In the genomic region with DNA sequence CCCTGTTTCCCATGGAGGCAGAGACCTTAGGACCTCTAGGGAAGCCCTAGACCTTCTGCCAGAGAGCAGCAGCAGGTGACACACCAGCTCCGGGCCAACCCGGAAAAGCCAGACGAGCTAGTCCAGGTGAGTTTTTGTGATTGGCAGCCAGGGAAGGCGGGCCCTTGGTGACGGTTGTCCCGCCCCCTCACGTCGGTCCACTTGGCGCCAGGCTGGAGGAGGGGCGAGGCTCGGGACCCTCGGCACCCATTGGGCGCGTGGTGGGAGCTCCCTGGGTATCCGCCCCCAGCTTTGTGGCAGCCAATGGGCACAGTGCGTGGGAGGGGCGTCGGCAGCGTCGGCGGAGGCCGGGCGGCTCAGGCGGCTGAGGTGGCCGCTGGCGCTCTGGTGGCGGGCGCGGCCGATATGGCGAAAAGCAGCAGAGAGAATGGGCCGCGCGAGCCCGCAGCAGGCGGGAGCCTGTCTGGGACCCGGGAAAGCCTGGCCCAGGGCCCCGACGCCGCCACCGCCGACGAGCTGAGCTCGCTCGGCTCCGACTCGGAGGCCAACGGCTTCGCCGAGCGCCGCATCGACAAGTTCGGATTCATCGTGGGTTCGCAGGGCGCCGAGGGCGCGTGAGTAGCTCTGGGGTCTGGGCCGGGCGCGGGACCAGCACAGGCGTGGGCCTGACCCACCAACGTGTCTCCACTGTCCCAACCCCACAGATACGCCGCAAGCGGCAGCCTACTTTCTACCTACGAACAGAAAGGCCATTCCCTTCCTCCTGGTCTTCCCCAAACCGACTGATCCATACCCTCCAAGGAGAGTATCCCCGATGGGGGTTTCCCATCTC, we compare ENCODE assay signal across 1 mouse cellular context.
A peak's percentile ranks its signal among the peaks of the same experiment; 100 is the strongest.
TF ChIP-seq lines count a peak whose summit lies in the region.

TSS of gene Tbc1d10a (plus strand) at position 304 of the 832 bp plus-strand sequence.

TF ChIP-seq in CH12.LX, 34 proteins besides CTCF, POLR2A, EP300 and RAD21 (continued from another document):
- TF ChIP-seq NRF1 (IDR thresholded peaks at IDR 0.05; ENCODE audit: low read depth, low read length) (0 out of 2 replicates have a peak, but pooled peaks have one; percentile 29), BHLHE40 (IDR thresholded peaks at IDR 0.05; ENCODE audit: low read depth, low read length) (no peak), MAFK (IDR thresholded peaks at IDR 0.05; ENCODE audit: insufficient replicate concordance, low read length) (no peak), ELF1 (IDR thresholded peaks at IDR 0.05; ENCODE audit: low read depth, low read length) (peak; percentile 96), ZMIZ1 (IDR thresholded peaks at IDR 0.05; ENCODE audit: low read depth, low read length) (peak; percentile 80; the same call in 1 of the 2 replicates), TBP (conservative IDR thresholded peaks at IDR 0.05; ENCODE audit: low read depth, low read length) (0 out of 2 replicates have a peak, but pooled peaks have one; percentile 17), IRF4 (IDR thresholded peaks at IDR 0.05; ENCODE audit: low read depth, low read length) (0 out of 2 replicates have a peak, but pooled peaks have one; percentile 1), JUN (IDR thresholded peaks at IDR 0.05; ENCODE audit: insufficient read depth, low read depth, low read length) (no peak), MAX (IDR thresholded peaks at IDR 0.05; ENCODE audit: low read length) (peak; percentile 68; the same call in 1 of the 2 replicates), GABPA (IDR thresholded peaks at IDR 0.05; ENCODE audit: insufficient replicate concordance, low read depth, low read length) (no peak), MAZ (IDR thresholded peaks at IDR 0.05; ENCODE audit: low read depth, low read length) (no peak), MXI1 (IDR thresholded peaks at IDR 0.05; ENCODE audit: low read depth, low read length) (peak; percentile 54), SIN3A (IDR thresholded peaks at IDR 0.05; ENCODE audit: low read length) (no peak; the same call in none of the 2 replicates), KAT2A (IDR thresholded peaks at IDR 0.05; ENCODE audit: insufficient replicate concordance, low read length) (no peak), RCOR1 (conservative IDR thresholded peaks at IDR 0.05; ENCODE audit: low read depth, low read length) (no peak), USF2 (conservative IDR thresholded peaks at IDR 0.05; ENCODE audit: low read depth, low read length) (no peak), E2F4 (IDR thresholded peaks at IDR 0.05; ENCODE audit: insufficient replicate concordance, low read depth, low read length) (peak; percentile 69; the same call in 1 of the 2 replicates), SMC3 (IDR thresholded peaks at IDR 0.05; ENCODE audit: low read depth, low read length) (peak; percentile 2; the same call in 1 of the 2 replicates), POLR2AphosphoS2 (IDR thresholded peaks at IDR 0.05; ENCODE audit: low read depth, low read length) (peak; percentile 64), TCF12 (IDR thresholded peaks at IDR 0.05; ENCODE audit: low read depth, low read length) (peak; percentile 60), NELFE (IDR thresholded peaks at IDR 0.05; ENCODE audit: low read depth, low read length) (peak; percentile 83)
